Mouse (Mus musculus): ENCODE measurements around the gene Tob2. TPM values are rescaled to one million over a fixed set of nuclear protein-coding genes. Genes with fewer than 3 reads are reported as not detected.
A peak's percentile ranks its signal among the peaks of the same experiment; 100 is the strongest.

Gene Tob2
- polyA plus RNA-seq, 1 experiment from 2014 or later, result 26.8 TPM

DNA sequence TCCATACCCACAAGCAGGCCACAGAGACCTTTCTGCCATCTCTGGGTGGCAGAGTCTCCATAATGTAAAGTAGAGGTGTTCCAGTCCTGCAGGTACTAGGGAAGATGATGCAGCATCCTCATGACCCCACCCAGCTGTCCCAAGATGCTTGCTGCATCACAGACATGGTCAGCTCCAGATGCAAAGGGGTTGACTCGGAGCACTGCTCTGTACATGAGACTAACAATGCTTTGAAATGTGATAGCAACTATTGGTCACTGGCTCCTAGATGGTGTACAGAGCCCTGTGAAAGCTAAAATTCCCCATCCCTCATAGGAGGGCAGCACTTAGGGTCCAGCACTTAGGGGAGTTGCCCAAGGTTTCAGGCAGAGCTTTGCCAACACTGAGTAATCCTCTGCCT, 54.4 kb downstream of the Tob2 start:
- Histone ChIP-seq H3K27ac (replicated peaks; ENCODE audit: low read depth, low read length) (no peak overlapping the region), H3K9ac (ENCODE audit: low read depth, low read length) (no peak overlapping the region), H3K27me3 (replicated peaks; ENCODE audit: control insufficient read depth, insufficient read depth, low read length) (no peaks in the 10 kb centered on the region), H3K36me3 (ENCODE audit: control insufficient read depth, insufficient read depth, low read length) (no peaks in the 10 kb centered on the region), H3K9me3 (ENCODE audit: control insufficient read depth, low read length) (no peaks in the 10 kb centered on the region), H3K4me1 (ENCODE audit: control insufficient read depth, insufficient read depth, low read length) (peaks cover 49% of the 10 kb centered on the region), H3K4me3 (ENCODE audit: low read depth, low read length) (no peak overlapping the region), H3K4me2 (ENCODE audit: low read depth, low read length) (peak overlapping the region; percentile 80; the same call in 1 of the 2 replicates)
- DNase-seq (ENCODE audit: low spot score) (no peak), ATAC-seq (ENCODE audit: low read depth) (no peak)
- 50% methylated on average over 1 of the region's 1 CpGs for WGBS

DNA sequence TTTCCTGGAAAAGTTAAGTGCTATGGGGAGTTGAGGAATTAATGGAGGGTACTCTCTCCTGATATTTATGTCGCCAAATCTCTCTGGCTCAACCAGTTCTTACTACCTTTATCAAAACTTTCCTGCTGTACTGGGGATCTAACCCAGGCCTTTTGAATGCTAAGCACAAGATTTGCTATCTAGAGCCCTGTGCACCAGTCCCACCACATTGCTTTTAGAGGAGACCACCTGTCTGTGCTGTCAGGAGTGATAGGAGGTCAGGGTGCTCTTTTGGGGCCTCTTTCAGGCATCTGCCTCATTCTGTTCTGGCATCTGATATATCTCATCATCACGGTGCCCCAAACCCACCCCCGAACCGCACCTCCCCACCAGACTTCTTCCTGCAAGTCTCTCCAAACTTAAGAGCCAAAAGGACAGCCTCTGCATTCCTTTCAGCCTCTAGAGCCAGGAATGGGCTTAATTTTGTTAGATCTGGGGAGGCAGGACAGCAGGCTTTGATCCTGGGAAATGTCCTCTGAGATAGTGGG, 55.1 kb downstream of the Tob2 start:
- Histone ChIP-seq H3K4me3 (ENCODE audit: low read depth, low read length) (peak overlapping the region; percentile 41), H3K4me2 (ENCODE audit: low read depth, low read length) (peak overlapping the region; percentile 80), H3K27me3 (replicated peaks; ENCODE audit: control insufficient read depth, insufficient read depth, low read length) (no peaks in the 10 kb centered on the region), H3K4me1 (ENCODE audit: control insufficient read depth, insufficient read depth, low read length) (peaks cover 46% of the 10 kb centered on the region), H3K9me3 (ENCODE audit: control insufficient read depth, low read length) (no peaks in the 10 kb centered on the region), H3K27ac (replicated peaks; ENCODE audit: low read depth, low read length) (peak overlapping the region; percentile 56; the same call in 1 of the 2 replicates), H3K9ac (ENCODE audit: low read depth, low read length) (peak overlapping the region; percentile 54), H3K36me3 (ENCODE audit: control insufficient read depth, insufficient read depth, low read length) (no peaks in the 10 kb centered on the region)
- DNase-seq (ENCODE audit: low spot score), result no peak
- 51% methylated on average over 4 of the region's 4 CpGs for WGBS
- ATAC-seq (ENCODE audit: low read depth), result no peak

DNA sequence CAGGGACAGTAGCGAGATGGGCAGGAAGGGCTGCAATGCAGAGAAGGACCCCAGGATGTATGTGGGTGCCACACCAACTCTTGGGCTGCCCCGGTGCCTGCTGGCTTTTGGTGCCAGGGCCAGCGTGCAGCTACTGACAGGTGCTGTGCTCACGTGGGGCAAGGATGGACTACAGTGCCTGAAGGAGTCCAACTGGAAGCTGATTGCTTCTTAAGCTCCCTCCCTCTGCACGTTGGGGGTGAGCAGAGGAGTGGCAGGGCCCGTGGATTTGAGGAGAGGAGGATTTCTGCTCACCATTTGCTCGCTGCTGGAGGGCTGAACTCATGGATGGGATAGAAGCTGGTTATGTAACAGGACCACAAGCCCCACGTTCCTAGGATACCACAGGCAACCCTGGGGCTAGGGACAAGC, 55.6 kb downstream of the Tob2 start:
- Histone ChIP-seq H3K4me3 (ENCODE audit: low read depth, low read length) (peak overlapping the region; percentile 41), H3K4me1 (ENCODE audit: control insufficient read depth, insufficient read depth, low read length) (peaks cover 46% of the 10 kb centered on the region), H3K27ac (replicated peaks; ENCODE audit: low read depth, low read length) (peak overlapping the region; percentile 56), H3K27me3 (replicated peaks; ENCODE audit: control insufficient read depth, insufficient read depth, low read length) (no peaks in the 10 kb centered on the region), H3K36me3 (ENCODE audit: control insufficient read depth, insufficient read depth, low read length) (no peaks in the 10 kb centered on the region), H3K4me2 (ENCODE audit: low read depth, low read length) (peak overlapping the region; percentile 80), H3K9ac (ENCODE audit: low read depth, low read length) (peak overlapping the region; percentile 54), H3K9me3 (ENCODE audit: control insufficient read depth, low read length) (no peaks in the 10 kb centered on the region)
- WGBS, result 8% methylated on average over 8 of the region's 8 CpGs
- DNase-seq (ENCODE audit: low spot score) (peak; percentile 60), ATAC-seq (ENCODE audit: low read depth) (peak; percentile 28)

DNA sequence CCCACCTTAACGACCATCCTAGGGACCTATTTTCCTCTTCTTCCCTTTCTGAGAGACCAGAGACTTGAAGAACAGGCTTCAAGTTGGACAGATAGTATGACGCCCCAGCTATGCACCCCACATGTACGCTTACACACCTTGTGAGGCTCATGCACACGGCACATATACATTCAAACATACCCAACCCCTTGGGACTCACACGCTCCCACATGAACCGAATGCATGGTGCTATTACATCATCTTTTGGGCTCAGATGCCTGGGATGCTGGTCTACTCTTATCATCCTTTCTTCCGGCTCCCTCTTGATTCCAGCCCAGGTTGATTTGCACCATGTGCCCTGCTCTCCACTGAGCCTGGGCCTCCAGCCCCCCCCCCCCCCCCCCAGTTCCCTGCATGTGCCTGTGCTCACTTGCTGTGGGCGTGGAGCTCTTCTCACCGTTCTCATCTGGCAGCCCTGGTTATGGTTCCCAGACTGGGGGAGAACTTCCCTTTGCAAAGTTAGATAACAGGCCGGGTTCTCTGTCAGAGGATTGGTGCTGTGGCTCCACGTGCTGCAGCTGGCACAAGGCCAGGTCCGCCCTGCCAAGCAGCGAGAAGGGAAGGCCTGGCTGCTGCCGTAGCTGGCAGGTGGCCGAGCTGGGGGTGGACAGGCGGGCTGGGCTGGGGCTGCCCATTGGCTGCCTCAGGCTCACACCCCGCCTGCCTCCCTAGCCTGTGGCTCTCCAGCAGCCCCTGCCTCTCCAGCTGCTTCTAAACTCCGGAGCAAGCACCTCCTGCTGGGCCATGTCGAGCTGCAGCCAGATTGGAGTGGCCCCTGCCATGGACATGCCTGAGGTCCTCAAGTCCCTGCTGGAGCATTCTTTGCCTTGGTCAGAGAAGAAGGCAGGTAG, 56.4 kb downstream of the Tob2 start, which contains the start of gene Tef:
Gene Tef (plus strand): TSS at position 421 of the 890 bp plus-strand sequence.
- peak within 1 kb of the TSS; percentile 41 for H3K4me3 ChIP-seq (ENCODE audit: low read depth, low read length)
- no peaks in the 10 kb centered on the region for H3K9me3 ChIP-seq (ENCODE audit: control insufficient read depth, low read length)
- H3K9ac ChIP-seq (ENCODE audit: low read depth, low read length), result peak within 1 kb of the TSS; percentile 54
- no peaks in the 10 kb centered on the region for H3K36me3 ChIP-seq (ENCODE audit: control insufficient read depth, insufficient read depth, low read length)
- WGBS, result 21% methylated on average over 17 of the region's 19 CpGs
- peak within 1 kb of the TSS; percentile 56 for H3K27ac ChIP-seq (replicated peaks; ENCODE audit: low read depth, low read length)
- peak; percentile 98 for ATAC-seq (ENCODE audit: low read depth)
- no peaks in the 10 kb centered on the region for H3K27me3 ChIP-seq (replicated peaks; ENCODE audit: control insufficient read depth, insufficient read depth, low read length)
- peak within 1 kb of the TSS; percentile 80 for H3K4me2 ChIP-seq (ENCODE audit: low read depth, low read length)
- DNase-seq (ENCODE audit: low spot score), result peak; percentile 98
- peaks cover 45% of the 10 kb centered on the region for H3K4me1 ChIP-seq (ENCODE audit: control insufficient read depth, insufficient read depth, low read length)

GRCm38 (mm10) chr15:81800391-81800790, 58.2 kb downstream of the Tob2 start:
- peaks cover 28% of the 10 kb centered on the region for H3K4me1 ChIP-seq (ENCODE audit: control insufficient read depth, insufficient read depth, low read length)
- H3K4me2 ChIP-seq (ENCODE audit: low read depth, low read length), result no peak overlapping the region
- H3K4me3 ChIP-seq (ENCODE audit: low read depth, low read length), result no peak overlapping the region
- H3K27ac ChIP-seq (replicated peaks; ENCODE audit: low read depth, low read length), result no peak overlapping the region
- H3K36me3 ChIP-seq (ENCODE audit: control insufficient read depth, insufficient read depth, low read length), result 0 out of 2 replicates have a peak, but pooled peaks cover 4% of the 10 kb centered on the region
- H3K9ac ChIP-seq (ENCODE audit: low read depth, low read length), result no peak overlapping the region
- DNase-seq (ENCODE audit: low spot score), result no peak
- ATAC-seq (ENCODE audit: low read depth), result no peak
- H3K9me3 ChIP-seq (ENCODE audit: control insufficient read depth, low read length), result no peaks in the 10 kb centered on the region
- 65% methylated on average over 3 of the region's 3 CpGs for WGBS
- no peaks in the 10 kb centered on the region for H3K27me3 ChIP-seq (replicated peaks; ENCODE audit: control insufficient read depth, insufficient read depth, low read length)

GRCm38 (mm10) chr15:81798421-81798820, 60.2 kb downstream of the Tob2 start:
- WGBS, result 81% methylated on average over 4 of the region's 4 CpGs
- Histone ChIP-seq H3K4me3 (ENCODE audit: low read depth, low read length) (no peak overlapping the region), H3K27me3 (replicated peaks; ENCODE audit: control insufficient read depth, insufficient read depth, low read length) (no peaks in the 10 kb centered on the region), H3K9me3 (ENCODE audit: control insufficient read depth, low read length) (no peaks in the 10 kb centered on the region), H3K27ac (replicated peaks; ENCODE audit: low read depth, low read length) (no peak overlapping the region), H3K4me1 (ENCODE audit: control insufficient read depth, insufficient read depth, low read length) (peaks cover 11% of the 10 kb centered on the region), H3K9ac (ENCODE audit: low read depth, low read length) (no peak overlapping the region), H3K36me3 (ENCODE audit: control insufficient read depth, insufficient read depth, low read length) (peaks cover 17% of the 10 kb centered on the region), H3K4me2 (ENCODE audit: low read depth, low read length) (no peak overlapping the region)
- ATAC-seq (ENCODE audit: low read depth) (no peak), DNase-seq (ENCODE audit: low spot score) (no peak)

Other genes starting within 250 kb of the Tob2 start
- gene L3mbtl2, start 194.9 kb downstream of the Tob2 start, polyA plus RNA-seq (2014; fragmentation: Nextera tagmentation; extraction: Ambion mirVana), result 15.5 and 17.0 TPM in 2 replicates
- gene Chadl, start 161.5 kb downstream of the Tob2 start, polyA plus RNA-seq (2014; fragmentation: Nextera tagmentation; extraction: Ambion mirVana), result 11.5 and 14.7 TPM in 2 replicates
- 28.7 and 35.2 TPM in 2 replicates for gene Zc3h7b, start 113.7 kb downstream of the Tob2 start, polyA plus RNA-seq (2014; fragmentation: Nextera tagmentation; extraction: Ambion mirVana)
- gene Rangap1, start 113.3 kb downstream of the Tob2 start, polyA plus RNA-seq (2014; fragmentation: Nextera tagmentation; extraction: Ambion mirVana), result 73.7 and 90.1 TPM in 2 replicates
- 25.5 and 29.3 TPM in 2 replicates for gene Tef, start 56.4 kb downstream of the Tob2 start, polyA plus RNA-seq (2014; fragmentation: Nextera tagmentation; extraction: Ambion mirVana)
- 138 and 146 TPM in 2 replicates for gene Phf5a, start 13.1 kb upstream of the Tob2 start, polyA plus RNA-seq (2014; fragmentation: Nextera tagmentation; extraction: Ambion mirVana)
- gene Aco2, start 13.5 kb upstream of the Tob2 start, polyA plus RNA-seq (2014; fragmentation: Nextera tagmentation; extraction: Ambion mirVana), result 160 and 165 TPM in 2 replicates
- gene Polr3h, start 67.4 kb upstream of the Tob2 start, polyA plus RNA-seq (2014; fragmentation: Nextera tagmentation; extraction: Ambion mirVana), result 70.4 and 72.6 TPM in 2 replicates
- gene Csdc2, start 78.0 kb upstream of the Tob2 start, polyA plus RNA-seq (2014; fragmentation: Nextera tagmentation; extraction: Ambion mirVana), result 20.2 and 20.9 TPM in 2 replicates
- 43.0 and 43.5 TPM in 2 replicates for gene Pmm1, start 102.1 kb upstream of the Tob2 start, polyA plus RNA-seq (2014; fragmentation: Nextera tagmentation; extraction: Ambion mirVana)
- not detected in 2 replicates for gene 1700029P11Rik, start 121.7 kb upstream of the Tob2 start, polyA plus RNA-seq (2014; fragmentation: Nextera tagmentation; extraction: Ambion mirVana)
- 68.4 and 68.8 TPM in 2 replicates for gene Xrcc6, start 129.0 kb upstream of the Tob2 start, polyA plus RNA-seq (2014; fragmentation: Nextera tagmentation; extraction: Ambion mirVana)
- gene Desi1, start 175.1 kb upstream of the Tob2 start, polyA plus RNA-seq (2014; fragmentation: Nextera tagmentation; extraction: Ambion mirVana), result 27.2 and 27.7 TPM in 2 replicates
- gene Snu13, start 188.8 kb upstream of the Tob2 start, polyA plus RNA-seq (2014; fragmentation: Nextera tagmentation; extraction: Ambion mirVana), result 262 and 292 TPM in 2 replicates
- not detected in 2 replicates for gene 4930407I10Rik, start 200.4 kb upstream of the Tob2 start, polyA plus RNA-seq (2014; fragmentation: Nextera tagmentation; extraction: Ambion mirVana)
- gene Mei1, start 211.2 kb upstream of the Tob2 start, polyA plus RNA-seq (2014; fragmentation: Nextera tagmentation; extraction: Ambion mirVana), result 0.14 TPM in 1 of 2 replicates, not detected in the other